Mouse (Mus musculus) stomach, postnatal 0 days (tissue): ENCODE data around the gene Tmem45a. TPM values are rescaled to one million over a fixed set of nuclear protein-coding genes. Genes with fewer than 3 reads are reported as not detected.
"Not testable (repeated sequence)": the region's sequence is repeated elsewhere in the genome, so short reads cannot be mapped to it uniquely, and the experiment has no call there.

Experiments used
- ATAC-seq: fragments of 200-750 bp; cut with Nextera tagmentation; 2 replicates; pipeline ENCODE4 v1.8.0; 2017; ENCODE audit not compliant: low FRiP score, low TSS enrichment
- DNase-seq: peaks from one replicate; pipeline ENCODE4 v3.0.0-alpha.2; 2016; ENCODE audit warnings: low spot score
- H3K27ac ChIP-seq: fragments of 300-500 bp; sonication (generic); replicated peaks from 2 replicates; pipeline ENCODE4 v1.5.1; 2014; ENCODE audit warnings: mild to moderate bottlenecking, control low read depth
- H3K27me3 ChIP-seq: fragments of 300-500 bp; sonication (generic); 2 replicates; pipeline ENCODE4 v1.6.1; 2014; ENCODE audit warnings: low read length; ENCODE audit not compliant: control insufficient read depth, insufficient read depth
- H3K36me3 ChIP-seq: fragments of 300-500 bp; sonication (generic); 2 replicates; pipeline ENCODE4 v1.6.1; 2014; ENCODE audit warnings: low read length, mixed read lengths; ENCODE audit not compliant: control insufficient read depth, insufficient read depth
- H3K4me1 ChIP-seq: fragments of 300-500 bp; sonication (generic); replicated peaks from 2 replicates; pipeline ENCODE4 v1.6.1; 2014; ENCODE audit warnings: antibody characterized with exemption; ENCODE audit not compliant: control insufficient read depth, insufficient read depth
- H3K4me2 ChIP-seq: fragments of 300-500 bp; sonication (generic); replicated peaks from 2 replicates; pipeline ENCODE4 v1.6.1; 2014; ENCODE audit warnings: low read depth, mild to moderate bottlenecking, control low read depth, moderate library complexity
- H3K4me3 ChIP-seq: fragments of 300-500 bp; sonication (generic); 2 replicates; pipeline ENCODE4 v1.5.1; 2014; ENCODE audit warnings: low read depth, low read length, control low read depth
- H3K9ac ChIP-seq: fragments of 300-500 bp; sonication (generic); 2 replicates; pipeline ENCODE4 v1.6.1; 2014; ENCODE audit warnings: mild to moderate bottlenecking, low read length, control low read depth, mixed read lengths
- H3K9me3 ChIP-seq: fragments of 300-500 bp; sonication (generic); 2 replicates; pipeline ENCODE4 v1.6.1; 2016; ENCODE audit warnings: low read length; ENCODE audit not compliant: control insufficient read depth
- CTCF ChIP-seq: IDR thresholded peaks from 2 replicates; pipeline ENCODE4 v1.5.1; 2016; ENCODE audit warnings: antibody characterized with exemption, low read depth, mild to moderate bottlenecking, moderate library complexity
- EP300 ChIP-seq: optimal IDR thresholded peaks from 2 replicates; pipeline ENCODE3; 2016; ENCODE audit warnings: antibody characterized with exemption
- WGBS: fragments of 180-500 bp; shearing (Covaris S2); extraction: QIAGEN DNeasy Blood & Tissue Kit; methylation state at CpG from one replicate; pipeline ENCODE4 v1.1.7; 2014; 5-methylcytosine and 5-hydroxymethylcytosine counted together
- polyA plus RNA-seq: library from polyadenylated mRNA; unstranded; fragments of >200 nt; fragmentation: Nextera tagmentation; extraction: Ambion mirVana; gene quantifications from 2 replicates; pipeline ENCODE4 v1.2.1, GENCODE M21; 2015

Gene Tmem45a
- polyA plus RNA-seq = 48.9 and 53.3 TPM in 2 replicates

DNA sequence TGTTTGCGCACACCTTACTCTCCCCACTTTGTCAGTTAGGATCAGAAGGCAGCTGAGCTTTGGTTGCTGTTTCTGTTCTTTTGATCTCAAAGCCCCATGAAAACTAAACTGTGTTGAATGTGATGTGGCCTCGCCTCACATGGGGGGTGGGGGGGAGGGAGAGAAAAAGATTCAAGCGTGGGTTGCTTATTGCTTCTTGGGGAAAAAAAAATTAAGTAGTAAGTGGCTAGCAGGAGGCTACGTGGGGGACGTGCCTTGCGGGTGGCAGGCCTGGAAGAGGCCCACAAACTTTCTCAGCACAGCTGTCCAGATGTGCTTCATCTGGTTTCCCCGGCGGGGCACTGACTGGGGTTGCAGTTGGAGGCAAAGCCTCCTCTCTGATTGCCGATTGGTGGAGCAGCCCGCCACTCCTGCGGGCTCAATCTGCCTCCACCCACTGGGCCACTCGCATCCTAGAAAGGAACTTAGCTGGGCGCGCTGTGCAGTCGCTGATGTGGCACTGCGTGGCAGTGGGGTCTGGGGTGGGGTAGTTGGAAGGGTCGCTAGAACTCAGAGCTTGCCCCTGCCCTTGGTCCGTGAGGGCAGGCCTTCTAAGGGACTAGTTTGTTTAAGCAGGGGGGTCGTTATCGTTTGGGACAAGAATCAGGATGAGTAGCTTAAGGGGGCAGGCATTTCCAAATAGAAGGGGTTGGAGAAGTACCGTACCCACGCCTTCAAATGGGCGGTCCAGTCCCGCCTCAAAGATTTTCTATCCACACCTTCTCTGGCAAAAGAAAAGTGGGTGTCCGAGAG is at the start of gene Tmem45a:
TSS of gene Tmem45a (minus strand) at position 343 of the 792 bp plus-strand sequence.
- Histone ChIP-seq H3K27ac (peak within 1 kb of the TSS; percentile 76), H3K27me3 (no peaks in the 10 kb centered on the region), H3K4me1 (no peaks in the 10 kb centered on the region), H3K4me2 (peak within 1 kb of the TSS; percentile 64), H3K9ac (peak within 1 kb of the TSS; percentile 64), H3K36me3 (no peaks in the 10 kb centered on the region), H3K9me3 (no peaks in the 10 kb centered on the region), H3K4me3 (peak within 1 kb of the TSS; percentile 50)
- TF ChIP-seq CTCF (no peak), EP300 (no peak)
- DNase-seq = peak; percentile 82
- WGBS = 4% methylated on average over 25 of the region's 25 CpGs
- peak; percentile 99 for ATAC-seq

DNA sequence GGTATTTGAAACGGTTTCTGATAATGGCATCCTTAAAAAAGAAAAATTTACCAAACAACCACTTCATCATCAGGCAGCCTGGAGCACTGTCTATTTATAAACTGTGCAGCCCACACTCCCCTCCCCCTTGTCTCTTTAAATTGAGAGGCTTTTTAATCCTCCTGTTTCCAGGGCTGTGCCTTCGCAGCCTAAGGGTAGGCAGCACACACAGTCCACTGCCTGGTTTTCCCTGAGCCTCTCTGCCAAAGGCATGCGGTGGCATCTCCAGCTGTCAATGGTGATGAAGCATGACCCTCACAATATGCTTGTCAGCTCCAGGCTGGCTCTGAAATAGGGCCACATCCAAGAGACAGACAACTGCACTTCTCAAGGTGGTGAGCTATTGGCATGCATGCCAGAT is 42.1 kb upstream of the Tmem45a start, which contains the start of gene Lnp1:
TSS of gene Lnp1 (minus strand) at position 39 of the 400 bp plus-strand sequence.
- H3K9me3 ChIP-seq = no peaks in the 10 kb centered on the region
- H3K27ac ChIP-seq = no peak within 1 kb of the TSS
- H3K36me3 ChIP-seq = no peaks in the 10 kb centered on the region
- no peak within 1 kb of the TSS for H3K4me3 ChIP-seq
- TF ChIP-seq CTCF (no peak), EP300 (no peak)
- DNase-seq = no peak
- H3K9ac ChIP-seq = no peak within 1 kb of the TSS
- no peaks in the 10 kb centered on the region for H3K27me3 ChIP-seq
- no peak within 1 kb of the TSS for H3K4me2 ChIP-seq
- no peak for ATAC-seq
- no peaks in the 10 kb centered on the region for H3K4me1 ChIP-seq
- WGBS = 45% methylated on average over 3 of the region's 3 CpGs

DNA sequence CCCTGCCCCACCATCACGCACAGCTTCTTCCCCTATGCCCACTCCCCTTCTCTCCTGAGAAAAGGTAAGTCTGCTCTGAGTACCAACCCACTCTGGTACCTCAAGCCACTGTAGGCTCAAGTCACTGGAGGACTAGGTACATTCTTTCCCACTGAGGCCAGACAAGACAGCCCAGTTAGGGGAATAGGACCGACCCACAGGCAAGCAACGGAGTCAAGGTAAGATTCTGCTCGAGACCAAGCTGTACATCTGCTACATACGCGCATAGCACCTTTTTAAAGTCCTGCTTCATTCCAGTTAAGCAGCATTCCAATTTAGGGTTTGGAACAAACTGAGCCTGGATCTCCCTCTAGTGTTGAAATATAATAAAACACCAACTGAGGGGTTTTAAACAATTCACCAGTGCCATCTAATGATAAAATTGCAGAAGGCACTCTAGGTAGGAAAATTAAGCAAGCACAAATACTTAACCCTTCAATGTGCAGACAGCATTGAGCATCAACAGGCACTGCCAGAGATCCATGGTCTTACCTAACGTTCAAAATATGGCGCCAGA is 34.2 kb upstream of the Tmem45a start:
- TF ChIP-seq CTCF (peak; percentile 99), EP300 (no peak)
- peak; percentile 80 for ATAC-seq
- 14% methylated on average over 8 of the region's 8 CpGs for WGBS

DNA sequence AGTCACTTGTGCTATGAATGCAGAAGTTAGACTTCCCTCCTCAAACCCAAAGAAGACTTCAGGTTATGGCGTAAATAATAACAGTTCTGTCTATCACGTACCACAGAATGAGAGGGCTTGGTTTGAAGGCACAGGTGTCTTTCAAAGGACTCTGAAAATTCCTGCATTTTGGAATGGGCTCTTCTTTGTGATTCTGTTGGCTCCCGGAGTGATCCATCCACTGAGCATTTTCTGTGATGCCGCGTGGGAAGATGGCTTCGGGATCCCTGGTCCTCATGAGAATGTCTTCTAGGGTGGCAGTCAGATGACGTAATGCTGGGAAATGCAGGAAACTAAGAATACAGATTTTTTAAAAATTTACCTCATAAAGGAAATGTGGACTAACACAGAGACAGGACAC is 31.3 kb upstream of the Tmem45a start:
- Histone ChIP-seq H3K4me1 (no peaks in the 10 kb centered on the region), H3K27ac (no peak overlapping the region), H3K27me3 (no peaks in the 10 kb centered on the region), H3K9me3 (no peaks in the 10 kb centered on the region), H3K4me3 (no peak overlapping the region), H3K36me3 (no peaks in the 10 kb centered on the region), H3K9ac (no peak overlapping the region), H3K4me2 (no peak overlapping the region)
- WGBS = 86% methylated on average over 7 of the region's 7 CpGs
- TF ChIP-seq EP300 (no peak), CTCF (no peak)
- ATAC-seq (no peak), DNase-seq (no peak)

More for the DNA sequence above, 34.2 kb upstream of the Tmem45a start:
- no peaks in the 10 kb centered on the region for H3K9me3 ChIP-seq
- no peaks in the 10 kb centered on the region for H3K36me3 ChIP-seq
- no peaks in the 10 kb centered on the region for H3K4me1 ChIP-seq
- H3K27ac ChIP-seq = no peak overlapping the region
- H3K4me3 ChIP-seq = no peak overlapping the region
- no peak overlapping the region for H3K9ac ChIP-seq
- no peak overlapping the region; the same call in 1 of the 2 replicates for H3K4me2 ChIP-seq
- no peak for DNase-seq
- no peaks in the 10 kb centered on the region for H3K27me3 ChIP-seq

DNA sequence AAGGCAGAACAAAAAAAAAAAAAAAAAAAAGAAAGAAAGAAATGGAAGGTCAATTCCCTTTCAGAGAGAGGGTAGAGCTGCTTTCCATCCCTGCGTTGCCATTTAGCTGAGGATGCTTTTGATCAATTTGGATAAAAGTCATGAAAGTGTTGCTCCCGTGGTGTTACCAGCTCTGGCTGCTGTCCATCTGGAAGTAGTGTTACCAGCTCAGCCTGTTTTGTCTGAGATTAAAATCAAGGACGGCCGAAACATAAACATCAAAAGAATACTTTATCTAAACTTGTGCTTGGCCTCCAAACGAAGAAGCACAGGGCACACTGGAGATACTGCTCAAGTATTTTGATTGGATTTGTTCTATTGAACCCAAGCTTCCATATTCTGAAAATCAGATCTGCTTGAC is 23.0 kb upstream of the Tmem45a start:
- H3K27me3 ChIP-seq = no peaks in the 10 kb centered on the region
- H3K4me3 ChIP-seq = no peak overlapping the region
- ATAC-seq = no peak
- H3K9me3 ChIP-seq = no peaks in the 10 kb centered on the region
- no peaks in the 10 kb centered on the region for H3K4me1 ChIP-seq
- no peak for DNase-seq
- H3K9ac ChIP-seq = no peak overlapping the region
- 33% methylated on average over 5 of the region's 5 CpGs for WGBS
- no peaks in the 10 kb centered on the region for H3K36me3 ChIP-seq
- TF ChIP-seq CTCF (no peak), EP300 (no peak)
- no peak overlapping the region for H3K4me2 ChIP-seq
- H3K27ac ChIP-seq = no peak overlapping the region

DNA sequence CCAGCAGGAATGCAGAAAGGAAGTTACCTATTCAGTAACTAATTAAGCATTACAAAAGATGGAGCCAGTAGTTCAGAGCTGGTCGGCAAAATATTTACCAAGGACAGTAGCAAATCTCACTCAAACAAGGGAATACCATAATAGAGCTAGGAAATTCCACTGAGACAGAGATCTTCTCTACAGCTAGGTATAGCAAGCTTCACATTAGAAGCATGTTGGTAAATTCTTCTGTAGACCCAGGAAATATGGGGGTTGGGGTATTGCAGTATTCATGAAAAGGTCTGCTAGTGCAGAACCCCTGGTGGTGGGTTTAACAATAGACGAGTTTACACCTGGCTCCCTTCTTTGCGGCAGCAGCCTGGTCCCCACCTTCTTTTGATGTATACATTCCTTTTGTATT is 16.2 kb upstream of the Tmem45a start:
- H3K4me3 ChIP-seq, H3K9ac ChIP-seq, H3K4me2 ChIP-seq, DNase-seq, H3K27me3 ChIP-seq, H3K9me3 ChIP-seq, H3K4me1 ChIP-seq, H3K27ac ChIP-seq, H3K36me3 ChIP-seq, ATAC-seq: not testable (repeated sequence)
- 42% methylated on average over 3 of the region's 3 CpGs for WGBS
